Mouse (Mus musculus) mouse embryonic stem cell (cell line): ENCODE measurements at regions not wholly inside any gene's neighbourhood (a gene's known extent, or its start where the extent isn't known, plus 50 kb on each side); places are given as distances from the start of the nearest gene placed in this dataset.

Source experiments
- in situ Hi-C, 2 experiments: fragments of 300-500 bp; cut with MboI; formaldehyde crosslinking; loops; 1 replicate in 1 of 2; 3 replicates in 1 of 2; pipeline ENCODE4 v1.14.3; 2019 to 2020; ENCODE audit warnings: low sequenced_read_pairs in 2 of 2, low pct_unique_long_range_greater_than_20kb in 1 of 2, mixed read lengths in 1 of 2; ENCODE audit not compliant: unreplicated experiment in 1 of 2

DNA sequence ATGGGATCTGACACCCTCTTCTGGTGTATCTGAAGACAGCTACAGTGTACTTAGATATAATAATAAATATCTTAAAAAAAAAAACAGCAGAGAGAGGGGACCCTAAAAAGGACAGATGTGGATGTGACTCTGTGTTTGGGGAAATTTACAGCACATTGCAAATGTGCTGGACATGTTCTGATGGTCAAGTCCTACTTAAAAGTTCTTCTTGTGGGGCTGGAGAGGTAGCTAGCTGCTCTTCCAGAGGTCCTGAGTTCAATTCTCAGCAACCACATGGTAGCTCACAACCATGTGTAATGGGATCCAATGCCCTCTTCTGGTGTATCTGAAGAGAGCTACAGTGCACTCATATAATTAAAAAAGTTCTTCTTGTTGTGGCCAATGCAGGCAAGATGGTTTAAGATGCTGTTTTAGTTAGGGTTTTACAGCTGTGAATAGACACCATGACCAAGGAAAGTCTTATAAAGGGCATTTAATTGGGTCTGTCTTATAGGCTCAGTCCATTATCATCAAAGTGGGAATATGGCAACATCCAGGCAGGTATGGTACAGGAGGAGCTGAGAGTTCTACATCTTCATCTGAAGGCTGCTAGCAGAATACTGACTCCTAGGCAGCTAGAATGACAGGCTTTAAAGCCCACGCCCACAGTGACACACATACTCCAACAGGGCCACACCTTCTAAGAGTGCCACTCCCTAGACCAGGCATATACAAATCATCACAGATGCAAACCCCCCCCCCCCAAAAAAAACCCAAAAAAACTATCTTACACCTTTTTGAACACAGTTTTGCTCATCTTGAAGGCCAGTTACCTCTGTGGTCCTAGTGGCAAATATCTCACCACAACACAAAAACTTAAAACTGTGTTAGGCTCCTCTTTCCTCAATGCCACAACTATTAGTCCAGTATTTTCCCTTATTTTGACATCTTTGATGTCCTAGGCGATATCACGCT, 118.5 kb upstream of the Cpm start:
- in situ Hi-C loops, result loop anchor here in 1 of 2 experiments (5.0 kb wide), 1 partner anchor 49 kb away; no protein-coding TSS in a partner anchor

DNA sequence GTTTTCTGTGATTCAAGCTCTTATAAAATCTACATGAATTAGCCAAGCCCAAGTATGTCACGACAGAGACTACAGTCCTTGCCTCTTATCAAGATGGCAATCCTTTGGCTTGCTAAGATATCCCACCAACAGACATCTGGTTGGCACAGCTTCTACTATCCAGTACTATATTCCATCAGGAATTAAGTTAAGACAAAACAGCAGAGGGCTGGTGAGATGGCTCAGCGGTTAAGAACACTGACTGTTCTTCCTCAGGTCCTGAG, 119.1 kb upstream of the Cpm start:
- in situ Hi-C loops, result loop anchor here in 1 of 2 experiments (5.0 kb wide), 1 partner anchor 48 kb away; no protein-coding TSS in a partner anchor

DNA sequence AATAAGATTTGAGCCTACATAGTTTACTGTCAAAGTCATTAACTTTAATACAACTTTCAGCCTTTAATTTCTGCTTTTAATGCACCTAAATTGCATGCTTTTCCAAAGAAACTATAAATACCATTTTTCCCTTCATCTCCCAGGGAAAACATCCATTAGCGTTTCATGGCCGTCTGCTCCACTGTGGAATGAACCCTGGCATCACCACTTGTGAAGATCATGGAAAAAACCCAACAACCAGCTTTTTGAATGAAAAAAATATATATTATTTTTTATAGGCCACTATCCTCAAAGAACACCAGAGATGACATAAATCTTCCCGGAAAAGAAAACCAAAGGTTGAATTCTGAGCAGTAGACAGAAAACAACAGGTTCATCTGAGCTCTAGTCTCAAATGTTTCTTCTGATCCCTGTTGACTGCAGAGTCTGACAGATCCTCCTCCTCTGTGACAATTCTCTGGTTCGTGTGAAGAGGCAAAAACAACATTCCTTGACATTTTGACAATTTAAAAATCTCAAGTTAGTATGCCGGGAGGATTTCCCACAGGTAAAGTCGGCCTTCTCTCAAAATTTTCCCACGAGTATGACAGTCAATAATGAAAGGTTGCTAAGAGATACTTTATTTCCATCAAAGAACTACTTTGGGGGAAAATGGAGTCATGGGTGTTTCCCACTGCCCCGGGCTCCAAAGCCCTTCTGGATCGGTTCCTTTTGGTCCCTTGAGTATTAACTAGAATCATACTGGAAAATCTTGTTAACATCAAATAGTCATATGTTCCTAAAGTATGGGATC, 119.7 kb upstream of the Cpm start:
- in situ Hi-C loops, result loop anchor here in 1 of 2 experiments (5.0 kb wide), 1 partner anchor 47 kb away; no protein-coding TSS in a partner anchor

DNA sequence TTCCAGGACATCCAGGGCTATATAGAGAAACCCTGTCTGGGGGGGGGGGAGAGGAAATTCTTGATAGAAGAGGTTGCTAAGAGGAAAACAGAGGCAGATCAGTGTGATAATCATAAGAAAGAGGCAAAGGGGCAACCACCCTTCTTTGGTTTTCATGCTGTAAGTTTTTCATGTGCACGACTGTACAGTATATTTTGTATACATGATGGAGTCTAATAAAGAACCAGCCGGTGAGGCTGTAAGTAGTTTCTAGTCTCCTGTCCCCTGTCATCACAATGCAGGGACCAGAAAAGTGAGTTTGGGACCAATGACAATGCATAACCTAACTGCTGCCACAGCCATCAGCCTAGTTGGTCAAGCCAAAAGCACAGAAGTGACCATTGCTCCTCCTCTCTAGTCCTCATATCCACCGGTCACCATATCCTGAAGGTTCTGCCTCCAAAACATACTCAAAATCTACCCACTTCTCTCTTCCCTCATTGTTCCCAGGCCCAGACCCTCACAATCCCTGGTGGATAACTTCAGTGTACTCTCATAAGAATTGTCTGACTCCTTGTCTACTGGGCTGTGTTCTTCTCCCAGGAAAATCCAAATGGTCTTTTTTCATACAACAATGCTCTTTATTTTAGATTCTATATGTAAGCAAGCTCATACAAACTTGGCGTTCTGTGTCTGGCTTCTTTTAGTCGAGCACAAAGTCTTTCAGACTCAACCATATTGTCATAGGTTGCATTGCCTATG, 122.9 kb upstream of the Cpm start:
- in situ Hi-C loops, result no loop called here

DNA sequence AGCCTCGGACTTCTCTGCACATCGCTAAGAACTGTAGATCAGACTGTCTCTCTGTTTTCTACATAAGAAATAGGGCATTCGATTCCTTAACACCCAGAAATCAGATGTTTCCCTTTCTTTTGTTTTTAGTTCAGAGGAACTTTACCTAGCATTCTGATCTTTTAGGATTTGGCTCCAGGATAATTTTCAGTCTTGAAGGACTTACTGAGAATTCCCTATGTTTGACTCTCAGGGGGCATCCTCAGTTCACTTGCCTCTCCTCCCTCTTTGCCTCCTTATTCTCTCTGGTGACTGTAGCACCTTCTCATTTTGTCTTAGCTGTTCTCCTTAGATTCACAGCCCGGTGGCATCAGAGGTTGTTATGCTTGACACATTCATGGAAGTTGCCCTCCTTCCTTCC, 123.8 kb upstream of the Cpm start:
- in situ Hi-C loops, result no loop called here

DNA sequence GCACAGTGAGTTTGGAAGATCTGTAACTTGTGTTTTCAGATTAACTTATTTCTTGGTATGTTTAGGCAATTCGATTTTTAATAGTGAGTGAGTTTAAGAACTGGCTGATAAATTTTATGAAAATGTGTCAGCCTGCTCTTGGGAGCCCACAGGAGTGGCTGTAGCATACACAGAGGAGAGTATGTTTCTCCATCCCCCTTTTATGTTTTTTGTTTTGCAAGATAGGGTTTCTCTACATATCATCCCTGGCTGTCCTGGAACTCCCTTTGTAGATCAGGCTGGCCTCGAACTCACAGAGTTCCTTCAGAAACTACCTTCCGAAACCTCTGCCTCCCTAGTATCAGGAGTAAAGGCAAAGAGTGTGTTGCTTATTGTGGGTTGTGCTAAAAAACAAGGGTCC, 124.2 kb upstream of the Cpm start:
- in situ Hi-C loops, result no loop called here

DNA sequence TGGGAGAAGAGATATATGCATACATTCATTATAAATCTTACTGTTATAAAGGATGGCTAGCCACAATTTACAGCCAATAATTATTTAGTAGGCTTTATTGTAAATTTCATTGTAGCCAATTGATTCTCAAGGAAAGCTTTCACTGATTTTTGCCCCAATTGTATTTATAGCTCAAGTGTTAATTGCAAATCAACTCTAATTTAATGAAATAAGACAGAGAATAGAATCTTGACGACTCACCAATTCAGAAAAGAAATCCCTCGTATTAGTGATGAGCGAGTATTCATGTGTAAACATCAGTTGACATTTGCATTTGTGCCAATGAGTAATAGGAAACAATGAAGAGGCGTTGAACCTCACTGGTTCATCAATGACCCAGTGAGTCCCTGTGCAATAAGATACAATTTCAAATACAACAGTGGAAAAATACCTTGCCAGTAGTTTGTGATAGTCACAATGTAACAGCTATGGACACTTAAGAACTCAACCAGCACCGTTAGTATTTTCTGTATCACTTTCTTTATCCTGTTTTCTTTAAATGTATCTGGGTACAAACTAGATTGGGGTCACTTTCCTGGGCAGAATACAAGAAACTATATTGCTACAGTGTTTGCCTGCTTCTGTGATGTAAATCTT, 124.6 kb upstream of the Cpsf6 start:
- in situ Hi-C loops, result no loop called here

DNA sequence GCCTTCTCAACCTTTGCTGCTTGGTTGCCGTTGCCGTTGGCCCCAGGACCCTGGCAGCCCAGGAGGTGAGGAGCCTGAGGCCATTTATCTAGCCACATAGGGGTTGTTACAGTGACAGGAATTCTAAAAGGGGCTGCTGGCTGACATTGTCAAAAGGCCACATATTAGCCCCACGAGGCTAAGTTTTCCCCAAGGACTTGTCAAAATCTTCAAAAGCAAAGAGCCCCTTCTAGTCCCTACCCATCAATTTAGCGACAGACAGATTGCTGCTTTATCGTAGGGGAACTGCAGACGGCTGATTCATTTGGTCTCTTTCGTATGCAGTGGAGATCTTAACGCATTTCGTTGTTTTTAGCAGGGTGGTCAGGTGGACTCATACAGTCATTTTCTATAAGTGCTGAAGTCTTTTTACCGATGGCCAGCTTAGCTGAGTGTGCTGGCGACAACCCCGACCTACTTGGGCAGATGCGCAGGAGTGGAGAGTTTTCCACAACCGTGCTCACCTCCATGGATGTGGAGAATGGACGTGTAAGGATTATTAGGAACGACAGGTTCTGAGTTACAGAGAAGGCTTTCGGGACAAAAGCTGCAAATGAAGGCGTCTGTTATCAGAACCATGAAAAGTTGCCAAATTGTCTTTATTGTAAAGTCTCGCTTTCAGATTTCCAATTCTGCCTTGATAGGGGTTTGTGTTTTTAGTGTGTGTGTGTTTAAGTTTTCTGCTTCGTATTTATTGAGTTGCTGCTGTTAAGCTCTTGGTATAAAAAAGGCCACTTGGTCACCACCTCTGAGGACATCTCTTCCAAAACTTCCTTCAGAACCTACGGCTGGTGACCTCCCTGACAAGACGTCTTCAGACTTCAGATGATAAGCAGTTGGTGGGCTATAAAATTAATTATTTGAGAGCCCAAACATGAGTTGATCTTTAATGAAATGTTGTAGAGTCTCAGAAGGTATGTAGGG, 123.7 kb upstream of the Cpsf6 start:
- in situ Hi-C loops, result no loop called here

DNA sequence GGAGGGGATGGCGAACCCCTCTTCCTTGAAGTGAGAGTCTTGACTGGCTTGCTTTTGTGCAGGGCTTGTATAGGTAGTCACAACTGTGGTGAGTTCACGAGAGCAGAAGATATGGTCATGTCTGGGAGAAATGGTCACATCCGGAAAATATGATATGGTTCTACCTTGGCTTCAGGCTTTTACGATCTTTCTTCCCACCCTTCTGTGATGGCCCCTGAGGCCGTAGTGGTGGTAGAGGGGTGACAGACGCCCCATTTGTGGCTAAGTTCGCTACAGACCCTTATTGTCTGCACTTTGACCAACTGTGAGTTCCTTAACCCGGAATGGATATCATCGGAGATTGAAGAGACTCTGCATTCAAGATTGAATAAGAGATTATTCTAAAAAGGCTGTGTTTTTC, 122.9 kb upstream of the Cpsf6 start:
- in situ Hi-C loops, result no loop called here

DNA sequence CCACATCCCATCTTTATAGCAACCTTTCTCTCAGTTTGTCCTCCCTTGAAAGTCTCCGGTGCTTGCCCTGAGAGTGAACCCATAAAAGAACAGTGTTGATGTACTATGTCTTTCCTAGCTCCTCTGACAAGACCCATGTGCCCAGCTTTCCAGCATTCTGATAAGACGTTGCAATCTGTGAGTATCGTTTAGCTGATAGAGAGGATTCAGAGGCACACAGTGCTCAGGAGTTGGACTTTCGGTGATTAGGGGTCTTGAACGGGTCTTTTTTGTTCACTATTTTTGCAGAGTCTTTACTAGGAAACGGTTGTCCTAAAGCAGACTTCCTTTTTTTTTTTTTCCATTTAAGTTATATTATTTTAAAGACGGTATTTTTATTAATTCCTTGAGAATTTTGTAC, 122.3 kb upstream of the Cpsf6 start:
- in situ Hi-C loops, result no loop called here

DNA sequence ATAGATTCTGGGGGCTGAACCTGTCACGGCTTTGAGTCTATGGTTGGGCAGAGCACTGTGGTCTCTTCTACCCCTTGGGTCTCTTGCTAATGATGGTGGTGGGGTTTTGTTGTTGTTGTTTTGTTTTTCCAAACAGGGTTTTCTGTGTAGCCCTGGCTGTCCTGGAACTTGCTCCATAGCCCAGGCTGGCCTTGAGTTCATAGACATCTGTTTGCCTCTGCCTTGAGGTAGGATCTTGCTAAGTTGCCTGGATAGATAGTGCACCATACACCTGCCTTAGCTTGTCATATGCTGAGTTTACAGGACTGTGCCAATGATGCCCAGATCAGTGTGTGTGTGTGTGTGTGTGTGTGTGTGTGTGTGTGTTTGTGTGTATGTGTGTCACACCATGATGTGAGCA, 121.6 kb upstream of the Cpsf6 start:
- in situ Hi-C loops, result no loop called here

DNA sequence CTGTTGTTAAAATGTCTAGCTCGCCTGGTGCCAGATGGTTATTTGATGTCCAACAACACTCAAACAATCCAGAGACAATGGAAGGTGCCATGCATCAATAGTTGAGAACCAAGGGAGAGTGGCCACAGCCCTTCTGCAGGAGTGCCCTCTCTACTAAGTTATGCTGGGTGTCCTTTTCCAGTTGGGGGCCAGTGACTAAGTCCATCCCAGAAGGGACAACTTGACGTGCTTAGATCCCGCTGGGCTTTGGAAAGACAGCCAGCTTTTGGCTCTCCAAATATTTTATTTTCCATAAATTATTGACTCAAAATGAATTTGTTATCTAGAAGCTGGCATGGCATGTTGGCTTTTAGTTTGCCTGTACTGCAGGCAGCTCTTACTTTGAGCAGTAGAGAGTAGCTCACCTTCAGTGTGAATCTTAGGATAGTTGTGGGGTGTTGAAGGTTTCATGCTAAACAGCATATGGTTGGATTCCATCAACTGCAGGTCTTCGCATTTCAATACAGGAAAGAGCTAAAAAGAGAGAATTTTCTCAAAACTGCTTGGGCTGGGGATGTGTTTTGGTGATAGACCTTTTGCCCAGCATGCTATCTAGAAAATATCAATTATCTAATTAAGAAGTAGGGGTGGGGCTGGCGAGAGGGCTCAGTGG, 120.8 kb upstream of the Cpsf6 start:
- in situ Hi-C loops, result no loop called here

DNA sequence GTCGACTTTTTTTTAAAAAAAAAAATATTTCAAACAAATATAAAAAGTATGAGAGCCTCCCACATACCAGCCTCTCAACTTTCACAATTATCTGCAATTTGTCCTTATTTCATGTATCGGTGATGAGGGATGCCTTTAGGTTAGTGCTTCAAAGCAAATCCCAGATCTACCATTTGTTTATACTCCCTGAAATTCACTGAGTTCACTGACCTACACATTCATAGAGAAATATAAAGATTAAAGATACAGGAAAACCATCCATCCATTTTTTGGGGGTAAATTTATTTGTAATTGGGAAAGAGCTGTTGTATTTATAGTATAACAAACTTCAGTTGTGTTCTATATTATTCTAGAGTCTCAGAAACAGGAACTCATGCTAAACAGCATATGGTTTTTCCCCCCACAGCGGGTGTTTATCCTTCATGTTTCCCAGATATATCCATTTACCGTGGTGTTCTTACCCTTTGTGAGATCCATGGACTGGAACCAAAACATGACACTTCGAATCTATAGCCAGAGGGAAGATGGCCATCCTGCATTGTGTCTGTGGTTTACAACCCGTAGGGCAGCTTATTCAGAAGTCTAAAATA, 120.1 kb upstream of the Cpsf6 start:
- in situ Hi-C loops, result no loop called here

DNA sequence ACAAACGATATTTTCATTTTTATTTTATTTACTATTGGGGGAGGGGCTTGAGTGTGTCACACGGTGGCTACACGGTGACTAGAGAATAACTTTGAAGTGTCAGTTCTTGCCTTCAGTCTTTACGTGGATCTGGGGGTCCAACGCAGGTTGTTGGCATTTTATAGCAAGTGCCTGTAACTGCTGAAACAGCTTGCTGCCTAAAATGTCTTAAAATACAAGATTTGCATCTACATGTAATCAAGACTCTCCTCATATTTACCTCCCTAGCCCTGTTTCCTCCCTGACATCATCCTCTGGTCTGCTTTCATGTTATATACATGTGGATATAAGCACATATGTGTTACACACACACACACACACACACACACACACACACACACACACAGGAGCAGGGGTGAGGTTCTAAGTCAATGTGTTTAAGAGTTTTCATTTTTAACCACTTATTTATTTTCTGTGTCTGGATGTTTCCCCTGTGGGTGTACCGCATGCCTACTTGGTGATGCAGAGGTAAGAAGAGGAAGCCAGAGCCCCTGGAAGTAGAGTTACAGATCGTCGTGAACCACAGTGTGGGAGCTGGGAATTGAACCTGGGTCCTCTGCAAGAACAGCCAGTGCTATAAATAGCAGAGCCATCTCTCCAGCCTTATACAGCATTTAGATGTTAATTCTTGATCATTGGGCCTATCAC, 119.5 kb upstream of the Cpsf6 start:
- in situ Hi-C loops, result no loop called here

DNA sequence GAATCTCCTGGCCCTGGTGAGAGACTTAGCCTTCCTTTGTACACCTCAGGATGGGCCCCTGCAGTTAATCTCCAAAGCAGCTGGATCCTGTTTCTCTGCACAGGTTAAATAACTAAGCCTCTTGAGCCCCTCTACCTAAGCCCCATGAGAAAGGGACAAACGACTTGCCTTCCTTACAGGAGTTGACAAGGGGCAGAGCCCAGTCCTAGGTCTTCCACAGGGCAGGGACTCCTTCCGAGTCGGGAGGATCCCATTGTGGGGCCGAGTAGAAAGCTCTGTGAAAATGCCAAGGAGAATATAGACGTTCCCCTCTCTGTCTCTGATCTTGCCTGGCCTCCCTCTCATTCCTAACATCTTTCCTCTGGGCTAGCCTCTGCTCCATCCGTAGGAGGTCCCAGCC, 118.7 kb upstream of the Cpsf6 start:
- in situ Hi-C loops, result no loop called here

DNA sequence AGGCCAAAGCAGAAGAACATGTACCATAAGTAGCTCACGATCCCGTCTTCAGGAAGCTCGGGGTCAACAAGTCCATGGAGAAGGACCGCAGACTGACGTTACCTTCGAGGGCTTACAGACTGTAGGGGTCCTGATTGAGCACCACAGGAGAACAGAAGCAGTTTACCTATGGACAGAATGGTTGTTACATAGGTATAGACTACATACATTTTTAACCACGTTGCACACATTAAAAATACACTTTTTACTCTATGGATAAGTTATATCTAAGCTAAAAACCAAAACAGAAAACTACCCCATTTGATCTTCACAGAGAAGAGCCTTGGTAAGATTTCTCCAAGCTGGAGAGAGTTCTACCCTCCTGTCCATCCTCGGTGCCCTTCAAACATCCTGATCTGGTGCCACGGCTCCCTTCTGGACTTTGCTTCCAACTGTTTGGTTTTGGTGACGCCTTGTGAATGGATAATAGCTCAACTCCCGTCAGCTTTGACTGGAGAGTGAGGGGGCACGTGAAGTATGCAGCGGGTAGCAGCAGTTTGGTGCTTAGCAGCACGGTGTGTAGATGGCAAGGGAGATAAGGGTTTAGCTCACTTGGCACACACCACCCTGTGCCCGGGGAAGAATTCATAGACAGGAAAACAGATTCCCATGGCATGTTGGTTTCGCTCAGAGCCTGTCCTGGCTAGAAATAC, 117.9 kb upstream of the Cpsf6 start:
- in situ Hi-C loops, result no loop called here
